Mouse (Mus musculus): ENCODE results near the gene Htr1d. TPM values are rescaled to one million over a fixed set of nuclear protein-coding genes. Genes with fewer than 3 reads are reported as not detected.

Htr1d gene
- polyA plus RNA-seq, 2 experiments: not detected

GRCm38 (mm10) chr4:136450271-136450670, 26.9 kb downstream of the Htr1d start:
- Histone ChIP-seq H3K4me2 (ENCODE audit: low read depth) (no peak overlapping the region), H3K4me3 (ENCODE audit: insufficient read depth in 1 of 2, low read depth in 2 of 2, low read length in 2 of 2) (no peak overlapping the region), H3K27ac (no peak overlapping the region), H3K9ac (replicated peaks) (no peak overlapping the region), H3K4me1 (replicated peaks; ENCODE audit: control insufficient read depth in 2 of 2, insufficient read depth in 2 of 2, low read length in 1 of 2) (peaks cover 0 to 5% of the 10 kb centered on the region in 2 experiments; a peak in 1 of 4 replicates), H3K9me3 (ENCODE audit: control insufficient read depth, low read length) (no peaks in the 10 kb centered on the region), H3K36me3 (replicated peaks; ENCODE audit: control insufficient read depth, insufficient read depth, low read depth) (no peaks in the 10 kb centered on the region), H3K27me3 (ENCODE audit: control insufficient read depth, insufficient read depth, low read length) (no peaks in the 10 kb centered on the region)
- TF ChIP-seq EP300 (IDR thresholded peaks at IDR 0.05; ENCODE audit: low read depth): no peak
- no peak for TF ChIP-seq CTCF (IDR thresholded peaks at IDR 0.05; ENCODE audit: low read depth)
- DNase-seq (ENCODE audit: low read depth in 3 of 3, low spot score in 3 of 3) (no peak), ATAC-seq (ENCODE audit: insufficient read depth) (no peak)
- WGBS (ENCODE audit: insufficient replicate concordance): 68% methylated on average over 4 of the region's 4 CpGs

GRCm38 (mm10) chr4:136451564-136451963, 28.2 kb downstream of the Htr1d start:
- H3K27ac ChIP-seq: no peak overlapping the region
- 15% methylated on average over 6 of the region's 6 CpGs for WGBS (ENCODE audit: insufficient replicate concordance)
- no peak for DNase-seq (ENCODE audit: low read depth in 3 of 3, low spot score in 3 of 3)

GRCm38 (mm10) chr4:136452286-136452685, 29.0 kb downstream of the Htr1d start:
- no peaks in the 10 kb centered on the region for H3K27me3 ChIP-seq (ENCODE audit: control insufficient read depth, insufficient read depth, low read length)
- no peak overlapping the region for H3K4me3 ChIP-seq (ENCODE audit: insufficient read depth in 1 of 2, low read depth in 2 of 2, low read length in 2 of 2)
- H3K9ac ChIP-seq (replicated peaks): no peak overlapping the region
- DNase-seq (ENCODE audit: low read depth in 3 of 3, low spot score in 3 of 3): no peak
- H3K27ac ChIP-seq: no peak overlapping the region
- no peaks in the 10 kb centered on the region for H3K36me3 ChIP-seq (replicated peaks; ENCODE audit: control insufficient read depth, insufficient read depth, low read depth)
- WGBS (ENCODE audit: insufficient replicate concordance): 52% methylated on average over 3 of the region's 3 CpGs
- no peak for ATAC-seq (ENCODE audit: insufficient read depth)
- peaks cover 0 to 5% of the 10 kb centered on the region in 2 experiments; a peak in 1 of 4 replicates for H3K4me1 ChIP-seq (replicated peaks; ENCODE audit: control insufficient read depth in 2 of 2, insufficient read depth in 2 of 2, low read length in 1 of 2)
- H3K9me3 ChIP-seq (ENCODE audit: control insufficient read depth, low read length): no peaks in the 10 kb centered on the region
- TF ChIP-seq EP300 (IDR thresholded peaks at IDR 0.05; ENCODE audit: low read depth) (no peak), CTCF (IDR thresholded peaks at IDR 0.05; ENCODE audit: low read depth) (no peak)
- H3K4me2 ChIP-seq (ENCODE audit: low read depth): no peak overlapping the region

More at GRCm38 (mm10) chr4:136451564-136451963, 28.2 kb downstream of the Htr1d start:
- TF ChIP-seq EP300 (IDR thresholded peaks at IDR 0.05; ENCODE audit: low read depth): no peak
- TF ChIP-seq CTCF (IDR thresholded peaks at IDR 0.05; ENCODE audit: low read depth): no peak
- H3K36me3 ChIP-seq (replicated peaks; ENCODE audit: control insufficient read depth, insufficient read depth, low read depth): no peaks in the 10 kb centered on the region
- H3K4me3 ChIP-seq (ENCODE audit: insufficient read depth in 1 of 2, low read depth in 2 of 2, low read length in 2 of 2): no peak overlapping the region
- H3K9me3 ChIP-seq (ENCODE audit: control insufficient read depth, low read length): no peaks in the 10 kb centered on the region
- H3K27me3 ChIP-seq (ENCODE audit: control insufficient read depth, insufficient read depth, low read length): no peaks in the 10 kb centered on the region
- ATAC-seq (ENCODE audit: insufficient read depth): no peak
- H3K9ac ChIP-seq (replicated peaks): no peak overlapping the region
- no peak overlapping the region for H3K4me2 ChIP-seq (ENCODE audit: low read depth)
- H3K4me1 ChIP-seq (replicated peaks; ENCODE audit: control insufficient read depth in 2 of 2, insufficient read depth in 2 of 2, low read length in 1 of 2): peaks cover 0 to 5% of the 10 kb centered on the region in 2 experiments; a peak in 1 of 4 replicates

- ATAC-seq (ENCODE audit: insufficient read depth) (peak; percentile 23; the same call in 1 of the 2 replicates), DNase-seq (ENCODE audit: low read depth in 3 of 3, low spot score in 3 of 3) (no peak)
- Histone ChIP-seq H3K4me3 (ENCODE audit: insufficient read depth in 1 of 2, low read depth in 2 of 2, low read length in 2 of 2) (no peak overlapping the region), H3K9ac (replicated peaks) (no peak overlapping the region), H3K27me3 (ENCODE audit: control insufficient read depth, insufficient read depth, low read length) (no peaks in the 10 kb centered on the region), H3K4me1 (replicated peaks; ENCODE audit: control insufficient read depth in 2 of 2, insufficient read depth in 2 of 2, low read length in 1 of 2) (peaks cover 0 to 5% of the 10 kb centered on the region in 2 experiments; a peak in 1 of 4 replicates), H3K36me3 (replicated peaks; ENCODE audit: control insufficient read depth, insufficient read depth, low read depth) (no peaks in the 10 kb centered on the region), H3K27ac (no peak overlapping the region), H3K4me2 (ENCODE audit: low read depth) (no peak overlapping the region), H3K9me3 (ENCODE audit: control insufficient read depth, low read length) (no peaks in the 10 kb centered on the region)
- TF ChIP-seq CTCF (IDR thresholded peaks at IDR 0.05; ENCODE audit: low read depth) (no peak), EP300 (IDR thresholded peaks at IDR 0.05; ENCODE audit: low read depth) (no peak)
- WGBS (ENCODE audit: insufficient replicate concordance): 34% methylated on average over 5 of the region's 5 CpGs
These were observed 29.5 kb downstream of the Htr1d start for GRCm38 (mm10) chr4:136452792-136453191.

- ATAC-seq (ENCODE audit: insufficient read depth) (no peak), DNase-seq (ENCODE audit: low read depth in 3 of 3, low spot score in 3 of 3) (peak in 1 of 3 experiments; percentile 45)
- Histone ChIP-seq H3K9ac (replicated peaks) (no peak overlapping the region; the same call in 1 of the 2 replicates), H3K4me3 (ENCODE audit: insufficient read depth in 1 of 2, low read depth in 2 of 2, low read length in 2 of 2) (peak overlapping the region; percentile 16 to 51; a peak in 3 of 4 replicates), H3K27ac (no peak overlapping the region), H3K27me3 (ENCODE audit: control insufficient read depth, insufficient read depth, low read length) (no peaks in the 10 kb centered on the region), H3K36me3 (replicated peaks; ENCODE audit: control insufficient read depth, insufficient read depth, low read depth) (no peaks in the 10 kb centered on the region), H3K4me1 (replicated peaks; ENCODE audit: control insufficient read depth in 2 of 2, insufficient read depth in 2 of 2, low read length in 1 of 2) (peaks cover 0 to 5% of the 10 kb centered on the region in 2 experiments; a peak in 1 of 4 replicates), H3K4me2 (ENCODE audit: low read depth) (peak overlapping the region; percentile 54), H3K9me3 (ENCODE audit: control insufficient read depth, low read length) (no peaks in the 10 kb centered on the region)
- TF ChIP-seq EP300 (IDR thresholded peaks at IDR 0.05; ENCODE audit: low read depth) (no peak), CTCF (IDR thresholded peaks at IDR 0.05; ENCODE audit: low read depth) (peak; percentile 91)
- 6% methylated on average over 10 of the region's 10 CpGs for WGBS (ENCODE audit: insufficient replicate concordance)
These were observed 31.5 kb downstream of the Htr1d start for GRCm38 (mm10) chr4:136454850-136455260.

Data from liver, embryonic 14.5 days (tissue).